Mouse (Mus musculus): ENCODE results near the gene Gramd2.
"Not testable (repeated sequence)": the region's sequence is repeated elsewhere in the genome, so short reads cannot be mapped to it uniquely, and the experiment has no call there.

Gene Gramd2

DNA sequence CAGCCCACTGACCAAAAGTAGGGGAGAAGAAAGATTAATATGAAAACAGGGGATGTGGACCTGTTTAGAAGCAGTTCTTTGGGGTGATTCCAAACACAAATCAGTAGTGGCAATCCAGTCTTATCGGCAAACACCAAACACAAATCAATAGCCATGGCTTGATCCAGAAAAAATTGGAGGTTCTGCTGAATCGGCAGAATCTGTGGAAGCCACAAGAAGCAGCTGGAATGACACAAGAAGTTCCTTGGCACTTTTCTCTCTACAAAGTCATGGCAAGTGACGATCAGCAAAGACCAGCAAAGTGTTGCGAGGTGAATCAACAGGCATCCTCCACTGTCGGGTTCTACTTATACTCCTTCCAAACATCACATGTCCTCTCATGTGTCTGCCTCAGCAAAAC lies 41.2 kb downstream of the Gramd2 start:
- no peak for DNase-seq (ENCODE audit: low read depth, low spot score)

DNA sequence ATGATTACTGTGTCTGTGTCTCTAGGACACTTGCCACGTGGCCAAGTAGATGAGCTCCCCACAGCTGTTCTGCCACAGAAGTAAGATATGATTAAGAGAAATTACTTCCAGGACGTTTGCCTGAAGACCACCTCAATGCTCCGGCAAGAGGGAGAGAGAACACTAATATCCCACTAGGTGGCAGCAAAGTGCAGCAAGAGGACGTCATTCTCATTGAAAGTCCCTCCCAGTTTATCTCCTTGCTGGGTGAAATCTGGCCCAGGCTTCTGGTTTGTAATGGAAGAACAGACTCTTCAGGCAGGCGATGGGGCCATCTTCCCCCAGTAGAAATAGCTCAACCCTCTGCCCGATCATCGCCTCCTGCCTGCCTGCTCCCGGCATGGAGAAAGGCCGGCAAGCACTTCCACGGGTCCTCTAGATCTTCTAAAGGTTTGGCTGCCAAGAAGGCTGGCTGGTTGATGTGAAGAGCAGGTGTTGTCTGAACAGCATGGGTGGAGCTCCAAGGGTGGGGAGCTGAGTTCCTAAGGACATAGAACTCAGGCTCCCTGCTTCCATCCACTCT lies 43.2 kb downstream of the Gramd2 start:
- peak; percentile 57 for DNase-seq (ENCODE audit: low read depth, low spot score)

DNA sequence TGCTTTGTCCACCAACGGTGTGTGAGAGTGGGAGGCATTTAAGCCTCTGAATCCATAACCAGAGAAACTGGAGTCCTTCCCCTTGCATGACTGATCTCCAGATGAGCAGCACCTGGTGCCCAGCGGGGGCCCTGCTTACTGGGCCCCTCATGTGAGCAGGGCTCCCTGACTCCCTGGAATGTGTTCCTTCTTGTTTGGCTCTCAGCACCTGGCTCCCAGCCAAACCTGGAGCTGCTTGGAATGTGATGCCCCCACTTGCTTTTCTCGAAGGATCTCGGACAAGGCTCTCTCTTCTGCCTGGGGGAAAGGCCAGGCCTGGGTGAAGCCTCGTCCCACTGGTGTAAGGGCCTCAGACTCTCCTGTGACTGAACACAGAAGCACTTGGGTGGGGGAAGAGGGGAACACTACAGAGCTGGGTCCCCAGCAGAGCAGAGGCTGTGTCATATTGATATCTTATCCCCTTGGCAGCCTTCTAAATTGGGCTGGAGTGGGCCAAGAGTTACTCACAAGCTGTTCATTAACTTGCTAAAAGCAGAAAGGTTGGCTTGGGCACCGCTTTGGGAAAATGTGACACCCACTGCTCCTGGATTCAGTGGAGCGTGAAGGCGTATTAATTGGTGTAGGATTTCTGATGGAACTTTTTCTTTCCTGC lies 44.0 kb downstream of the Gramd2 start:
- no peak for DNase-seq (ENCODE audit: low read depth, low spot score)

DNA sequence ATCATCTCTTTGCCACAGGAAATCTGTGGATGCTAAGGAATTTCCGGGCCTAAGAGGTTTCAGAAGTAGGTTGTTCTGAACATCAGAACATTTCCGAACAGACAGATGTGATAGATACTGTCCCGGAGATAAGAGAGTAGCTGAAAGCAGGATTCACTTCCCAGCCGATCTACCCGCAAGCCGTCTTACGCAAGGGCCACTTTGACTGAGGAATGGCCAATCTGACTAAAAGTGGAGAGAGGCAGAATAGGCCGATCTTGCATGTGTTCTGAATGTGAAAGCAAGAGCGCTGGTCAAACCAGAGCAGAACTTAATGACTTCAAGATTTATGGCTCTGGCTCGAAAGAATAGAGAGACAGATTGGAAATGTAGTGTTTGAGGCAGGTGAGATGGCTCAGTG lies 45.6 kb downstream of the Gramd2 start:
- no peak for DNase-seq (ENCODE audit: low read depth, low spot score)

DNA sequence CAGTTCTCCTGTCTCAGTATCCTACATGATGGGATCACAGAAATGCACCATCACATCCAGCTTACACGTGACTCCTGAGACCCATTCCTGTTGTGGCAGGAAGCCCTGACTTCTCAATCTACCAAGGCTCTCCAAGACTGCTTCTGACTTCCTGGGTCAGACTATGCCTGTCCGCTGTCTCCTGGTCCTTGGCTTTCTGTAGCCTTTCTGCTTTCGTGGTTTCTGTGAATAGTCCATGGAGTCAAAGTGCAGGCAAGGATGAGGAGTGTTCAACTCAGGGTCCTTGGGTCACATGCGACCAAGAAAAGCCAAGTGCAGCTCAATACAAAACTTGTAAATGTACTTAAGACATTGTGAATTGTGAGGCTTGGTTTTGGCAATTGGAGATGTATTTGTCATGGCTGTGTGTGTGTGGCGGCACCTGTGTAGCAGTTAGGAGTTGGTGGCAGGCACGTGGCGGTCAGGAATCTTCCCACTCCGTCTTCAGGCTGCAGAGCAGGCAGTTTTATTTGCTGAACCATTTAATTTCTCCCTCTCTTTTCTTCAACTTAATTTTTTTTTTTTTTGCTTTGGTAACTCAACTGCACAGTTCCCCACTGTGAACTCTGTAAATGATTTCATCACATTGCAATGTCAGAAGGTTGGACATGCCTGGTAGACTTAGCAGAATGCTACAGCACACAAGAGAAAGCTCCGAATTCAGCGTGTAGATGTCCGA lies 47.8 kb downstream of the Gramd2 start:
- DNase-seq (ENCODE audit: low read depth, low spot score): no peak

DNA sequence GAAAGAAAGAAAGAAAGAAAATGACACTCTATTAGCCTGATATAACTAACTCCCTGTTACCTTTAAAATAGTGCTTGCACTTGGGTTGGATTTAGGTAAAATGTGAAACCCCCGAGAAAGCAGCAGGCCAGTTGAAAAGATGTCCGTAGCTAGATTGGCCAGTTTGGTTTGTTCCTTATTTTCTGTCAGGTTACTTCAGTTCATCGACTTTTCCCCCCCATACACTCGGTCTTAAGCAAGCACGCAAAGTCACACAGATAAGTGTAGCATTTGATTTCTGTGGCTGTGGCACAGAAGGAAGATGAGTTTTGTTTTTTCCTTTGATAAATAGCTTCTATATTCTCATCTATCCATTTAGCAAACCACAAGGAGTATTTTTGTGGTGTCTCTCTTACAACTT lies 51.2 kb downstream of the Gramd2 start:
- DNase-seq (ENCODE audit: low read depth, low spot score): no peak

DNA sequence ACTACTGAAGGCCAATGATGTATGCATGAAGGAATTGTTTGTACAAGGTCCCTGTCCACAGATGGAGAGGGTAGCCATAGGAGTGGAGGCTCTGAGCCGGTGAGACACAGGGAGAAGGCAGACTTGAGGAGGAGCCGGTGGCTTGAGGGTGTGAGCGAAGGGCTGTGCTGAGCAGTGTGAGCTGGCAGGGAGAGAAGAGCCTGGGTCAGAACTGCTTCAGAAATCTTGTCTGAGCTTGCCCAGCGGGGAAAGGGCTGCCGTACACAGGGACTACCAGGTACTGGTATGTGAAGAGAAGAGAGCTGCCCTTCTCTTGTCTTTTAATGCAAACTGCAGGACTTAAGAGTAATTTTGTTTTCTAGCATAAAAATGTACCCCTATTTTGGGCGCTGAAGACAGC lies 53.1 kb downstream of the Gramd2 start:
- no peak for DNase-seq (ENCODE audit: low read depth, low spot score)

DNA sequence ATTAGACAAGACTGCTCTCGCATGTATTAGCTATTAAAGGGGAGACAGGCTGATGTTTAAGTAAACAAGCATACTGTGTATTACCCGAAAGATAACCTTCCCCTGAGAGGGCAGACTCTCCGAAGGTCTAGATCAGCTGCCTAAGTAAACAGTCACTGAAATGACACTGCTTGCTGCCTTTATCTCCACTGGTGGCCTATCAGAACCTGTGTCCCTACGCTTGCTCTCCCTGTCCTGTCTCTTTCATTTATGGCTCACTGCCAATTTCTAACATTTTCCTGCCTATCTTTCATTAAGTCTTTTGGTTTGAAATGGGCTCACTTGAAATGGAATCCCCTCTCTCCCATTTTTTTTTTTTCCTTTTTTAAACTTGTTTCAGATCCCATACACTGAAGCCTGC lies 55.5 kb downstream of the Gramd2 start:
- DNase-seq (ENCODE audit: low read depth, low spot score): no peak

DNA sequence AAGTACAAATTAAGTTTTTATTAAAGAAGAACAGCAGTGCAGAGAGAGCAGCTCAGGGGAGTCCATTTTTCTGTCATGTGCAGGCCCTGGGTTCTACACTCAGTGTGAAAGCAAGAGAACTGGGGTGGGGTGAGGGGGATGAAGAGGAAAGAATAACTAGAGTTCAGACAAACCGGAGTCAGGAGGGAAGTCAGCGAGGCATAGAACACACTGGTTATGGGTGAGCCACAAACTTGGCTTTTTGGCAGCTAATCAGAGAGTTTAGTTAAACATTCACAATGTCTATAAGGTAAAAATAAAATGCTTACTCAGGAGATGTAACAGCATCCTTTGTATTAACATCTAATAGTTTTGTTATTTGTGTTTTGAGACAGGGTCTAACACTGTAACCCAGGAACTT lies 60.6 kb downstream of the Gramd2 start:
- DNase-seq (ENCODE audit: low read depth, low spot score): no peak

DNA sequence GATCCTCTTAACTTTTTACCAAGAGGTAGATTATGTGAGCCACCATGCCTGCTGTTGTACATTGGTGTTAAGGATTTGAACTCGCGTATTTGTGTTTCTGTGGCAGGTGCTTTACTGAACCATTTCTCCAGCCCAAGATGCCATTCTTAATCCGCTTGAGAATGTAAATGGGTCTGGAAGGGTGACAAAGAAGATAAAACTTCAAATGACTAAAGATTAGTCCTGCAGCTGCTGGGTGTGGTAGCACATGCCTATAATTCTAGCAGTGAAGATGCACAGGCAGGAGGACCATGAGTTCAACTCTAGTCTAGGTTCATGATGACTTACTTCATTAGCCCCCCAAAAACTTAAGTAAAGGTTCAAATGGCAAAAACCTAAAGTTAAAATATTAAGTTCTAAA lies 64.0 kb downstream of the Gramd2 start:
- DNase-seq (ENCODE audit: low read depth, low spot score): no peak

DNA sequence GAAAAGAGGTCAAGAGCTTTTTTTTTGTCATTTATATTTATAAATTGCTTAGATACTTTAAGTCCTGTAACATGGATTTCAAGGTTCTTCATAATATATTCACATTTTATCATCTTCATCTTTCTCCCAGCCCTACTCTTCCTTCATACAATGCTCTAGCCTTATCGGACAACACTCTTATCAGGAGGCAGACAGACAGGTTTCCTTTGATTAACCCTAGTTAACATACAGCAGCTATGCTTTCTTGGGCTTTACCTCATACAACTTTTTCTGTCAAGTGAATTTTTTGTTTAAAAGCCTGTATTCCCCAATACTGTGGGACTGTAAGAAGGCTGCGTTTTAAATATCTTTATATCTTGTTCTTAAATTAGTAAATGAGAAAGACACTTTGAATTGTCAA lies 68.4 kb downstream of the Gramd2 start:
- no peak for DNase-seq (ENCODE audit: low read depth, low spot score)

DNA sequence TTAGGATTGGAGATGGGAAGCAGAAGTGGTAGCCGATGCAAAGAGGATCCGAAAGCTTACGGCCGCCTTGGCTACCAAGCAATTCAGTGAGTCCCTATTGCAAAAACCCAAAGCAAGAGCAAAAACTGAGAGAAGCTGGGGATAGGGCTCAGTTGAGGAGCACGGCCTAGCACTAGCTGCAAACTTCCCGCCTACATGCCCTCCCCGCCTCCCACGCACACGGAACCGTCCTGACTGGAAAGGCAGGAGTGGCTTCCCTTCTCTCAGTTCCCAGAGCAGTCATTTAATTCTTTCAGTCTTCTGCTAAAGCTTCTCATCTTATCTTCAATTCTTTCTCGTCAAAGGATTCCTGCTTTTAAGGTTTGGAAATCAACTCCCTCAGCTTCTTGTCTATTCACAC lies 69.0 kb downstream of the Gramd2 start:
- no peak for DNase-seq (ENCODE audit: low read depth, low spot score)

DNA sequence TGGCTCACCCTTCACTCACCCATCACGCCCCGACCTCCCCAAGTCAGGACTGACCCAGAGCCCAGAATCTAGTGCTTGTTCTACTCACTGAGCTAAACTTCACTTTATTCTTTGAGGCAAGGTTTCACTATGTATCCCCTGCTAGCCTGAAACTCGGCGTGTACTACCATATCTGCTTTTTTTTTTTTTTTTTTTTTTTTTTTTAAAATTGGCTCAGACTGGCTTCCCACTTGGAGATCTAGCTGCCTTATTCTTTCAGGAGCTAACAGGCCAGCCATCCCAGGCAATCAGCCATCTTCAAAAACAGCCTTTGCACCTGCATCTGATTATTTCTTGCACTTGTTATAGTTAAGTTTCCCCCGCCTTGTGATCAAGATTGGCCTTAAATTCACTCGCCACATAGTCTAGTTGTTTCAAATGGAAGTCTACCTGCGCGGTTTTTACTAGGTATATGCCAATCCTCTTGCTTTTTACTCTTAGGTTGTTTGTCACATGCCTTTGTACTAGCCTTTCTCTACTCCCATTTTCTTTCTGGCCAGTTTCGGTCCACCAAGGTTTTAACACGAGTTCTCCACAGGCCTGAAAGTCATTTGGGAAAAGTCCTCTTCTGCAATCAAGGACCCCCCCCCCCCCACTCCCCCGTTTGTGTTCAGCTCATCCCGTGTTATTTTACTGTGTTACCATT lies 69.8 kb downstream of the Gramd2 start:
- DNase-seq (ENCODE audit: low read depth, low spot score): no peak

DNA sequence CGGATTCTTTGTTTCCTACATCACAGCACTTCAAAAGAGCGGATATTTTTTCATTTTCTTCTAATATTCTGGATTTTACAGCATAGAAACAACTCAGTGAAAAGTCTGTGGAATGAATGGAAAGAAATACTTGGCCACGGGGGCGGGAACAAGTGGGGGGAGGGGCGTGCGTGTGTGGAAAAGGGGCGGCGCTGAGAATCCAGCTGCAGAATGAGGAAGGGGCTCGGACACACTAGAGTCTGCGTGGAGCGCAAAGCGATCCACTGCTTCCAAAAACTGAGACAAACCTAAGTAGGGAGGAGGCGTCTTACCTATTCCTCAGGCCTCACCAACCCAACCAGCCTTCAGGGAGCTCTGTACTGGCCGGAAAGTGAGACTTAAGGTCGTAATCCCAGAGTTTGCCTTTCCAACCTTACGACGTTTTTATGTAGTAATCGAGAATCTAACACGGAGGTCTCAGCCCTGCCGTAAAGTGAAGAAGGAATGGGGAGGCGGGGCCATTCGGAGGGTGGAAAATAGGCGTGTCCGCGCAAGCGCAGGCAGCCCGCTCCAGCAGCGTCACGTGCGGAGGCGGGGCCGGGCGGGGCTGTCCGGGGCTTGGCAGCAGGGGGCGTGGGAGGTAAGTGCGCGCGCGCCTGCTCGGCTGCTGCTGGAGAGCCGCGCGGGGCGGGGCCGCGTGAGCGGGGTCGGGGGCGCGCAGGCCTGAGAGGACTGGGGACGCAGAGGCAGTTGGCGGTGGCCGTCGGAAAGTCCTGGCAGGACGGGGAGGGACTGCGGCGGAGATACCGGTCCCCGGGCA lies 70.5 kb downstream of the Gramd2 start, which contains the start of the genes Senp8 and Myo9a:
Gene Senp8, minus strand, starts transcription at position 444 of the 799 bp plus-strand sequence.
Gene Myo9a, plus strand, starts transcription at position 630 of the 799 bp plus-strand sequence.
- DNase-seq (ENCODE audit: low read depth, low spot score): peak; percentile 97

DNA sequence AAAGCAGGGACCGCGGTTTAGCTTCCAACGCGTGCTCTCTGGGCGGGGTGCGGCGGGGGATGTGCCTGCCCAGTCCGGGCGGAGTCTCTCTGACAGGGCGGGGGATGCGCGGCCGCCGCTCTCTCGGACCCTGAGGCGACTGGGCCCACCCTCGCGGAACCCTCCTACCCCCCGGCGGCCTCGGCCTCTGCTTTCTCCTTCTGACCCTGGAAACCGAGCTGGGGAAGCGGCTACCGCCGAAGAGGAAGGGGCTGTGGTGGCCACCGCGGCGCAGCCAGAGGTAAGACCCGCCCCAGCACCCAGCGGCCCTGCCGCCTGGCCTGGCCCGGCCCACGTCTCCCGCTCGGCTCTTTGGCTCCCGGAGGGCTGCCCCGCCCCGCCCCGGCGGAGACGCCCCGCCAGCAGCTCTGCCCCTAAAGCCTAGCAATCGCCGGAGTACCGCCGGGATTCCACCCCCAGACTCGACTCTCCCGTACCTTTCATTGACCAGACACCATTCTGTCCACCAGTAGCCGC lies 71.2 kb downstream of the Gramd2 start:
- DNase-seq (ENCODE audit: low read depth, low spot score): peak; percentile 76

DNA sequence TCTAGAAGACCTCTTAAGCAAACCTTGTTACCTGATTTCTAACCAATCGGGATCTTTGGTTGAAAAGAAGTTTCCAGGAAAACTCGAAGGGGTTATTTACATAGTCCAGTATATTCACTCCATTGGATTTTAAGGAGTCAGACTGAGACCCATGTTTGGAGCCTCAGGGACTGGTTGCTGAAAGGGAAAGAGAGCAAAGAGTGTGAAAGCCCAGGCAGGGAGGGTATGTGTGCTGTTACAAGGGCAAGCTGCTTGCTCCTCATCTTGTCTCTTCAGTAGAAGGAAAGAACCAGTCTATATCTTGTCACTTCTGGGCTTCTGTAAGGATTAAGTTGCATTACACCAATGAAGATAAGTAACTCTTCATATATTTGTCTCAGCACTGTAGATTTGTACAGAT lies 72.0 kb downstream of the Gramd2 start:
- DNase-seq (ENCODE audit: low read depth, low spot score): no peak

DNA sequence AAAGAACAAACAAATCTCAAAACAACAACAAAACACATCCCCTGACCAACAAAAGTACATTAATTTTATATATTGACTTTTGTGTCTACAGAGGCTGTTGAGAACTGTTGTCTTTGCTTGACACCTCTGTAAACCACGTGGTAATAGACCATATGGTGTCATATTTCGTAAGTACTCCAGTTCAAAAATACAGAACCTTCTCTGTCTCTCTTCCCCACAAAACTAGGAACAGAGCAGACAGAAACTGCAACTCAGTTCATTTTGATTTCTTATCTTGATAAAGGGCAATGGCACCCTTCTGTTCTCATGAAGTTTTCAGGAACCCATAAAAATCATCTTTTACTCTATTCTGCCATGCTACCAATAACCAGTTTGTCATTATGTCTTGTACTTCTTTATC lies 75.3 kb downstream of the Gramd2 start:
- DNase-seq (ENCODE audit: low read depth, low spot score): no peak

DNA sequence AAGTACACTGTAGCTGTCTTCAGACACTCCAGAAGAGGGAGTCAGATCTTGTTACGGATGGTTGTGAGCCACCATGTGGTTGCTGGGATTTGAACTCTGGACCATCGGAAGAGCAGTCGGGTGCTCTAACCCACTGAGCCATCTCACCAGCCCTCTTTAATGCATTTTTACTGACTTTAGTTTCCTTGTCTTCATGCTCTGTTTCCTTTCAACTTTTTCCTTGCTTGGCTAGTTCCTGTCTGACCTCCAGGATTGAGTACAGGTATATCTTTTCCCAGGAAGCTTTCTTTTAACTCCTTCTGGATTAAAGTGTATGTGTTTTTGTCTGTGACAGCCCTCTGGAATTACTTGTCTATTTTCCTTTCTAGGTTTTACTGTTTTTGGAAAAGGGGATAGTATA lies 77.1 kb downstream of the Gramd2 start:
- not testable (repeated sequence) for DNase-seq (ENCODE audit: low read depth, low spot score)

DNA sequence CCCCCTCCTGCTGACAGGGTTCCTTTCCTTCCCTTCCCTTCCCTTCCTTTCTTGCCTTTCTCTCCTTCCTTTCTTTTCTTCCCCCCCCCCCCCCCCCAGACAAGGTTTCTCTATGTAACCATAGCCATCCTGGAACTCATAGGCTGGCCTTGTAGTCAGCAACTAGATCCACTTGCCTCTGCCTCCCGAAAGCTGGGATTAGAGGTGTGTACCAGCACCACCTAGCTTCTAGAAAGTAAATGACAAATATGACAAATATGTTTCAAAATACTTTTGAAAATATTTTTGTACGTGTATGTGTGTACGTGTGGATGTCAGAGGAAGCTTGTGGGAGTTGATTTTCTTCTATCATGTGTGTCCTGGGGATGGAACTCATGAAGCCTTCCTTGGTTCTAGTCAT lies 80.6 kb downstream of the Gramd2 start:
- DNase-seq (ENCODE audit: low read depth, low spot score): no peak

DNA sequence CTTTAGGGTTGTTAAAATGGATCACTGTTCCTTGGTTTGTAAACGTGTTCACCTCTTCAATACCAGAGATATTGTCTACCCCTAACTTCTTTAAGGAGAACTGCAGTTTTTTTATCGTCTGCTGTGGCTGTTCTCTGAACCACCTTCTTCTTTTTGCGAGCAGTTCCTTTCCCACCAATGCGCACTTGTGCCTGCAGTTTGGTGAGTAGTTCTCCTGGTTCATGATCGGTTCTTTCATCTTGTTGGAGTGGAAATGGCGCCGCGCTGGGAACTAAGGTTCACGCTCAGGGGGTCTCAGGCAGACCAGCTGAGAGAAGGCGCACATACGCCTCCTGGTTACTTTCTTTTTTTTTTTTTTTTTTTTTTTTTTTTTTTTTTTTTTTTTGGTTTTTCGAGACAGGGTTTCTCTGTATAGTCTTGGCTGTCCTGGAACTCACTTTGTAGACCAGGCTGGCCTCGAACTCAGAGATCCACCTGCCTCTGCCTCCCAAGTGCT lies 87.1 kb downstream of the Gramd2 start:
- not testable (repeated sequence) for DNase-seq (ENCODE audit: low read depth, low spot score)

Data from c-Kit-negative CD71-positive TER-119-positive erythroid progenitor cells, embryonic 14.5 days (primary cell).